Mouse (Mus musculus): ENCODE data around the gene Rin1. TPM values are rescaled to one million over a fixed set of nuclear protein-coding genes. Genes with fewer than 3 reads are reported as not detected.

Rin1 gene
- polyA plus RNA-seq, 1 experiment from 2014 or later: 1.3 TPM

GRCm38 (mm10) chr19:5038709-5039156 is 11.5 kb upstream of the Rin1 start, which contains the start of the genes B4gat1 and AC124502.3:
Gene B4gat1, plus strand, starts transcription at chr19:5038826.
Gene AC124502.3, plus strand, starts transcription at chr19:5038891.
- peak within 1 kb of the TSS; percentile 87 for H3K9ac ChIP-seq (ENCODE audit: low read length)
- H3K27ac ChIP-seq (replicated peaks; ENCODE audit: low read depth, low read length): 0 out of 2 replicates have a peak within 1 kb of the TSS, but pooled peaks have one; percentile 60
- no peaks in the 10 kb centered on the region for H3K27me3 ChIP-seq (ENCODE audit: control insufficient read depth, insufficient read depth, low read length)
- peak within 1 kb of the TSS; percentile 82 for H3K4me3 ChIP-seq (ENCODE audit: low read depth, low read length)
- no peaks in the 10 kb centered on the region for H3K36me3 ChIP-seq (ENCODE audit: control insufficient read depth, insufficient read depth, low read length)
- H3K4me2 ChIP-seq (ENCODE audit: low read depth, severe bottlenecking): peak within 1 kb of the TSS; percentile 99
- no peaks in the 10 kb centered on the region for H3K9me3 ChIP-seq (ENCODE audit: control insufficient read depth, low read length)
- peaks cover 21% of the 10 kb centered on the region; the same call in 1 of the 2 replicates for H3K4me1 ChIP-seq (ENCODE audit: control insufficient read depth, insufficient read depth, low read length)
- ATAC-seq (ENCODE audit: insufficient number of reproducible peaks, low FRiP score, low TSS enrichment, low read depth): peak; percentile 82
- WGBS: under 1% methylated on average over 44 of the region's 44 CpGs
- peak; percentile 93 for DNase-seq (ENCODE audit: low spot score)

DNA sequence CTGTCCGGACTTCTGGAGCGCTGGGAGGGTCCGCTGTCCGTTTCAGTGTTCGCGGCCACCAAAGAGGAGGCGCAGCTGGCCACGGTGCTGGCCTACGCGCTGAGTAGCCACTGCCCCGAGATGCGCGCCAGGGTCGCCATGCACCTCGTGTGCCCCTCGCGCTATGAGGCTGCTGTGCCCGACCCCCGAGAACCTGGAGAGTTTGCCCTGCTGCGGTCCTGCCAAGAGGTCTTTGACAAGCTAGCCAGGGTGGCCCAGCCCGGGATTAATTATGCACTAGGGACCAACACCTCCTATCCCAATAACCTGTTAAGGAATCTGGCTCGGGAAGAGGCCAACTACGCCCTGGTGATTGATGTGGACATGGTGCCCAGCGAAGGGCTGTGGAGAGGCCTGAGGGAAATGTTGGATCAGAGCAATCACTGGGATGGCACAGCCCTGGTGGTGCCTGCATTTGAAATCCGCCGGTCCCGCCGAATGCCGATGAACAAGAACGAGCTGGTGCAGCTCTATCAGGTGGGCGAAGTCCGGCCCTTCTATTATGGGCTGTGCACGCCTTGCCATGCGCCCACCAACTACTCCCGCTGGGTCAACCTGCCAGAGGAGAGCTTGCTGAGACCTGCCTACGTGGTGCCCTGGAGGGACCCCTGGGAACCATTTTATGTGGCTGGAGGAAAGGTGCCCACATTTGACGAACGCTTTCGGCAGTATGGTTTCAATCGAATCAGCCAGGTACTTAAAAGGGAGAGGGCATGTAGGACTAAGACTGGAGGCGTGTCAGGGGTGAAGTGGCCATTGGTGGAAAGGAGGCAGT is 10.8 kb upstream of the Rin1 start:
- H3K4me1 ChIP-seq (ENCODE audit: control insufficient read depth, insufficient read depth, low read length): peaks cover 21% of the 10 kb centered on the region; the same call in 1 of the 2 replicates
- DNase-seq (ENCODE audit: low spot score) (no peak), ATAC-seq (ENCODE audit: insufficient number of reproducible peaks, low FRiP score, low TSS enrichment, low read depth) (0 out of 2 replicates have a peak, but pooled peaks have one; percentile 12)
- H3K4me2 ChIP-seq (ENCODE audit: low read depth, severe bottlenecking): peak overlapping the region; percentile 99
- no peaks in the 10 kb centered on the region for H3K9me3 ChIP-seq (ENCODE audit: control insufficient read depth, low read length)
- no peaks in the 10 kb centered on the region for H3K27me3 ChIP-seq (ENCODE audit: control insufficient read depth, insufficient read depth, low read length)
- H3K9ac ChIP-seq (ENCODE audit: low read length): peak overlapping the region; percentile 87
- no peaks in the 10 kb centered on the region for H3K36me3 ChIP-seq (ENCODE audit: control insufficient read depth, insufficient read depth, low read length)
- H3K4me3 ChIP-seq (ENCODE audit: low read depth, low read length): peak overlapping the region; percentile 82
- H3K27ac ChIP-seq (replicated peaks; ENCODE audit: low read depth, low read length): no peak overlapping the region
- WGBS: 12% methylated on average over 41 of the region's 41 CpGs

- Histone ChIP-seq H3K27me3 (ENCODE audit: control insufficient read depth, insufficient read depth, low read length) (no peaks in the 10 kb centered on the region), H3K9me3 (ENCODE audit: control insufficient read depth, low read length) (no peaks in the 10 kb centered on the region), H3K4me3 (ENCODE audit: low read depth, low read length) (peak within 1 kb of the TSS; percentile 91), H3K36me3 (ENCODE audit: control insufficient read depth, insufficient read depth, low read length) (no peaks in the 10 kb centered on the region; the same call in 1 of the 2 replicates), H3K4me2 (ENCODE audit: low read depth, severe bottlenecking) (peak within 1 kb of the TSS; percentile 99), H3K4me1 (ENCODE audit: control insufficient read depth, insufficient read depth, low read length) (peaks cover 21% of the 10 kb centered on the region; the same call in 1 of the 2 replicates), H3K9ac (ENCODE audit: low read length) (peak within 1 kb of the TSS; percentile 81), H3K27ac (replicated peaks; ENCODE audit: low read depth, low read length) (no peak within 1 kb of the TSS; the same call in 1 of the 2 replicates)
- peak; percentile 96 for DNase-seq (ENCODE audit: low spot score)
- 7% methylated on average over 40 of the region's 40 CpGs for WGBS
- ATAC-seq (ENCODE audit: insufficient number of reproducible peaks, low FRiP score, low TSS enrichment, low read depth): peak; percentile 44; the same call in 1 of the 2 replicates
Observed at GRCm38 (mm10) chr19:5040862-5041523, 9.3 kb upstream of the Rin1 start, which contains the start of gene Brms1. Gene Brms1, plus strand, starts transcription at chr19:5041354.

GRCm38 (mm10) chr19:5041588-5041987 is 8.7 kb upstream of the Rin1 start:
- peak overlapping the region; percentile 81 for H3K9ac ChIP-seq (ENCODE audit: low read length)
- H3K4me1 ChIP-seq (ENCODE audit: control insufficient read depth, insufficient read depth, low read length): peaks cover 21% of the 10 kb centered on the region; the same call in 1 of the 2 replicates
- WGBS: 3% methylated on average over 16 of the region's 16 CpGs
- peak; percentile 22; the same call in 1 of the 2 replicates for ATAC-seq (ENCODE audit: insufficient number of reproducible peaks, low FRiP score, low TSS enrichment, low read depth)
- H3K9me3 ChIP-seq (ENCODE audit: control insufficient read depth, low read length): no peaks in the 10 kb centered on the region
- H3K4me2 ChIP-seq (ENCODE audit: low read depth, severe bottlenecking): peak overlapping the region; percentile 99
- DNase-seq (ENCODE audit: low spot score): no peak
- no peaks in the 10 kb centered on the region; the same call in 1 of the 2 replicates for H3K36me3 ChIP-seq (ENCODE audit: control insufficient read depth, insufficient read depth, low read length)
- no peaks in the 10 kb centered on the region for H3K27me3 ChIP-seq (ENCODE audit: control insufficient read depth, insufficient read depth, low read length)
- H3K4me3 ChIP-seq (ENCODE audit: low read depth, low read length): peak overlapping the region; percentile 91
- no peak overlapping the region for H3K27ac ChIP-seq (replicated peaks; ENCODE audit: low read depth, low read length)

DNA sequence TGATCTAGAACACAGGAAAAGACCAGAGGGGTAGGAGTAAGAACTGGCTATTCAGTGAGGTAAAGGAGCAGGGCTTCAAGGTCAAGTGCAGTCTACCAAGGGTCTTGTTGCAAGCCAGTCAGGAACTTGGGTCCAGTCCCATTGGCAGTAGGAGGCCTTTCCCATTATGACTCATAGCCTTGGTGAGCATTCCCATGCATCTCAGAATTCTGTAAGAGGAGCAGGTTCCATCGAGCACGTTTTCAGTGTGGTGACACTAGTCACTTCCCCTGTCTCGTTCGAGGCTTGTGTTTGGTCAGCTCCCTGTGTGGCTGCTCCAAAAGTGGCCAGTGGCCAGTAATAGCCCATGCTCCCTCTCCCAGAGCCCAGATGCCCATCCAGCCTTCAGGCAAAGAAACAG is 4.8 kb upstream of the Rin1 start:
- DNase-seq (ENCODE audit: low spot score) (no peak), ATAC-seq (ENCODE audit: insufficient number of reproducible peaks, low FRiP score, low TSS enrichment, low read depth) (no peak)
- Histone ChIP-seq H3K4me1 (ENCODE audit: control insufficient read depth, insufficient read depth, low read length) (peaks cover 13% of the 10 kb centered on the region), H3K27ac (replicated peaks; ENCODE audit: low read depth, low read length) (no peak overlapping the region), H3K36me3 (ENCODE audit: control insufficient read depth, insufficient read depth, low read length) (peaks cover 8% of the 10 kb centered on the region), H3K9ac (ENCODE audit: low read length) (no peak overlapping the region), H3K27me3 (ENCODE audit: control insufficient read depth, insufficient read depth, low read length) (peaks cover 2% of the 10 kb centered on the region; the same call in 1 of the 2 replicates), H3K9me3 (ENCODE audit: control insufficient read depth, low read length) (no peaks in the 10 kb centered on the region), H3K4me3 (ENCODE audit: low read depth, low read length) (no peak overlapping the region), H3K4me2 (ENCODE audit: low read depth, severe bottlenecking) (no peak overlapping the region)
- WGBS: 82% methylated on average over 4 of the region's 4 CpGs

GRCm38 (mm10) chr19:5048138-5049056 is 1.9 kb upstream of the Rin1 start:
- H3K4me1 ChIP-seq (ENCODE audit: control insufficient read depth, insufficient read depth, low read length): peaks cover 16% of the 10 kb centered on the region
- peaks cover 28% of the 10 kb centered on the region for H3K27me3 ChIP-seq (ENCODE audit: control insufficient read depth, insufficient read depth, low read length)
- H3K4me2 ChIP-seq (ENCODE audit: low read depth, severe bottlenecking): no peak overlapping the region
- ATAC-seq (ENCODE audit: insufficient number of reproducible peaks, low FRiP score, low TSS enrichment, low read depth) (no peak), DNase-seq (ENCODE audit: low spot score) (no peak)
- WGBS: 86% methylated on average over 14 of the region's 14 CpGs
- no peak overlapping the region for H3K4me3 ChIP-seq (ENCODE audit: low read depth, low read length)
- no peaks in the 10 kb centered on the region for H3K9me3 ChIP-seq (ENCODE audit: control insufficient read depth, low read length)
- no peak overlapping the region for H3K9ac ChIP-seq (ENCODE audit: low read length)
- peaks cover 8% of the 10 kb centered on the region for H3K36me3 ChIP-seq (ENCODE audit: control insufficient read depth, insufficient read depth, low read length)
- H3K27ac ChIP-seq (replicated peaks; ENCODE audit: low read depth, low read length): no peak overlapping the region

DNA sequence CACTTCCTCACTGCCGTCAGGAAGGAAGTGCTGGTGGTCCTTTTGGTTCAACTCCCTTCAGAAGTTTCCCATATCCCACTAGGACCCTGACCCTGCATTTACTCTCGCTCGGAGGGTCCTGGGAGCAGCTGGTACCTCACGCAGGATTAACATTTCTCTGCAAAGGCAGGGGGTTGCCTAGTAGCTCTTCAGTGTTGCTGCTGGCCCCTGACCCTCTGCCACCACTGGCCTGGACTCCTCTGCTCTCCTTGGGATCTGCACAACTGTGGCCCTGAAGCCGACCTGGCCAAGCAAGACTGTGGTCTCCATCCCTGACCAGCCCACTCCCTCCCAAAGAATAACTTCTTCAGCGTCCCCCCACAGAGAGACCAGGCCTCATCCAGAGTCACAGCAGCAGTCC is 956 bp upstream of the Rin1 start:
- 83% methylated on average over 6 of the region's 6 CpGs for WGBS
- ATAC-seq (ENCODE audit: insufficient number of reproducible peaks, low FRiP score, low TSS enrichment, low read depth): no peak
- H3K4me3 ChIP-seq (ENCODE audit: low read depth, low read length): no peak overlapping the region

More for the DNA sequence above, 956 bp upstream of the Rin1 start:
- Histone ChIP-seq H3K4me1 (ENCODE audit: control insufficient read depth, insufficient read depth, low read length) (peaks cover 16% of the 10 kb centered on the region), H3K36me3 (ENCODE audit: control insufficient read depth, insufficient read depth, low read length) (peaks cover 8% of the 10 kb centered on the region), H3K27me3 (ENCODE audit: control insufficient read depth, insufficient read depth, low read length) (peaks cover 33% of the 10 kb centered on the region), H3K9ac (ENCODE audit: low read length) (no peak overlapping the region), H3K27ac (replicated peaks; ENCODE audit: low read depth, low read length) (no peak overlapping the region), H3K4me2 (ENCODE audit: low read depth, severe bottlenecking) (no peak overlapping the region), H3K9me3 (ENCODE audit: control insufficient read depth, low read length) (no peaks in the 10 kb centered on the region)
- DNase-seq (ENCODE audit: low spot score): no peak

All from limb, embryonic 11.5 days (tissue).